Mouse (Mus musculus): ENCODE data around the gene Mpped2. TPM values are rescaled to one million over a fixed set of nuclear protein-coding genes. Genes with fewer than 3 reads are reported as not detected.

Gene Mpped2
- polyA plus RNA-seq, 1 experiment = 7.6 TPM

DNA sequence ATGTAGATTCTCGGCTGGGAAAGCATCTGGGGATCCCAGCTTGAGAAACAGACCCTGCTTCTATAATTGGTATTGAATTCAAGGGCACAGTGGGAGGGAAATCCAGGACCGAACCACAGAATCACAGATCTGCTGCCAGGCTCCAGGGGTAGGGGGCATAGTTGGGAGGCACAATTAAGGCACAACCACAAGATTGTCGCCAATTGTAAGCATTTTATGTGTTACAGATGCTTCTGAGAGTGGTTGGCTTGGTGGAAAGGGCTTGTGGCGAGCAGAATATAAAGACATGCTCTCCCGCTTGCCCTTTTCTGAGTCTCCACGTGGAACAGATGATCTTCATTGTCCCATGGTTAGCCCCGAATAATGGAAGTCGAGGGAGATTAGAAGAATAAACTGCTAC lies 142.3 kb downstream of the Mpped2 start:
- TF ChIP-seq POLR2A (IDR thresholded peaks at IDR 0.05; ENCODE audit: insufficient read depth, low read length) (no peak), EP300 (IDR thresholded peaks at IDR 0.05; ENCODE audit: insufficient read depth, low read depth, low read length) (no peak), CTCF (IDR thresholded peaks at IDR 0.05; ENCODE audit: low read depth, low read length) (no peak)
- H3K27ac ChIP-seq (ENCODE audit: insufficient read depth, low read length) = no peak overlapping the region
- H3K36me3 ChIP-seq (ENCODE audit: control insufficient read depth, insufficient read depth, low read length, poor library complexity, severe bottlenecking) = no peaks in the 10 kb centered on the region
- H3K9ac ChIP-seq (ENCODE audit: low read depth, poor library complexity, severe bottlenecking) = no peak overlapping the region
- no peaks in the 10 kb centered on the region for H3K9me3 ChIP-seq (replicated peaks; ENCODE audit: control insufficient read depth, insufficient read depth, low read length, poor library complexity, severe bottlenecking)
- no peak overlapping the region for H3K4me3 ChIP-seq (ENCODE audit: low read depth, low read length)
- no peaks in the 10 kb centered on the region for H3K27me3 ChIP-seq (ENCODE audit: control insufficient read depth, insufficient read depth, low read length, poor library complexity, severe bottlenecking)
- H3K4me1 ChIP-seq (ENCODE audit: control insufficient read depth, insufficient read depth, low read length) = peaks cover 9% of the 10 kb centered on the region

GRCm38 (mm10) chr2:106837241-106837640 lies 144.2 kb downstream of the Mpped2 start:
- H3K36me3 ChIP-seq (ENCODE audit: control insufficient read depth, insufficient read depth, low read length, poor library complexity, severe bottlenecking) = no peaks in the 10 kb centered on the region
- peaks cover 6% of the 10 kb centered on the region for H3K4me1 ChIP-seq (ENCODE audit: control insufficient read depth, insufficient read depth, low read length)
- no peak overlapping the region for H3K9ac ChIP-seq (ENCODE audit: low read depth, poor library complexity, severe bottlenecking)
- H3K27ac ChIP-seq (ENCODE audit: insufficient read depth, low read length) = no peak overlapping the region
- H3K4me3 ChIP-seq (ENCODE audit: low read depth, low read length) = no peak overlapping the region
- H3K27me3 ChIP-seq (ENCODE audit: control insufficient read depth, insufficient read depth, low read length, poor library complexity, severe bottlenecking) = no peaks in the 10 kb centered on the region
- H3K9me3 ChIP-seq (replicated peaks; ENCODE audit: control insufficient read depth, insufficient read depth, low read length, poor library complexity, severe bottlenecking) = no peaks in the 10 kb centered on the region
- TF ChIP-seq POLR2A (IDR thresholded peaks at IDR 0.05; ENCODE audit: insufficient read depth, low read length) = no peak
- no peak for TF ChIP-seq CTCF (IDR thresholded peaks at IDR 0.05; ENCODE audit: low read depth, low read length)
- TF ChIP-seq EP300 (IDR thresholded peaks at IDR 0.05; ENCODE audit: insufficient read depth, low read depth, low read length) = no peak

DNA sequence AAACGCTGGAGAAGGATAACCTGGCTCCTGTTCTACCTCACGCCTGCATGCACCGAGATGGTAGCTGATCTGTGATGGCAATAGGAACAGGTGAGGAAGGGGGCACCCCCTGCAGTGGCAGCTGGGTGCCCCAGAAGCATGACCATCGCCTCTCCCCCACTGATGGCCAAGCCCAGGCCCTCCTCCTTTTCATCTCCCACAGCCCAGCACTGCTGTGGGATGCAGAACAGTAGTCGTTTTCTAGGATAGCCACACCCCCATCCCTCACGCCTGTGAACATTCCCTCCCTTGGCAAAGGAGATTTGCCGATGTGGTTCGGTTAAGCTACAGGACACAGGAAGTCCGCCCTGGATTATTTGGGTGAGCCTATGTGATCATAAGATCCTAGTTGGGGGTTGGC lies 151.1 kb downstream of the Mpped2 start:
- no peaks in the 10 kb centered on the region for H3K36me3 ChIP-seq (ENCODE audit: control insufficient read depth, insufficient read depth, low read length, poor library complexity, severe bottlenecking)
- no peak overlapping the region for H3K27ac ChIP-seq (ENCODE audit: insufficient read depth, low read length)
- peaks cover 4% of the 10 kb centered on the region for H3K4me1 ChIP-seq (ENCODE audit: control insufficient read depth, insufficient read depth, low read length)
- TF ChIP-seq CTCF (IDR thresholded peaks at IDR 0.05; ENCODE audit: low read depth, low read length) (no peak), EP300 (IDR thresholded peaks at IDR 0.05; ENCODE audit: insufficient read depth, low read depth, low read length) (no peak), POLR2A (IDR thresholded peaks at IDR 0.05; ENCODE audit: insufficient read depth, low read length) (no peak)
- H3K4me3 ChIP-seq (ENCODE audit: low read depth, low read length) = no peak overlapping the region
- H3K9me3 ChIP-seq (replicated peaks; ENCODE audit: control insufficient read depth, insufficient read depth, low read length, poor library complexity, severe bottlenecking) = no peaks in the 10 kb centered on the region
- H3K9ac ChIP-seq (ENCODE audit: low read depth, poor library complexity, severe bottlenecking) = no peak overlapping the region
- H3K27me3 ChIP-seq (ENCODE audit: control insufficient read depth, insufficient read depth, low read length, poor library complexity, severe bottlenecking) = no peaks in the 10 kb centered on the region

GRCm38 (mm10) chr2:106844766-106845678 lies 152.0 kb downstream of the Mpped2 start:
- Histone ChIP-seq H3K4me3 (ENCODE audit: low read depth, low read length) (no peak overlapping the region), H3K27me3 (ENCODE audit: control insufficient read depth, insufficient read depth, low read length, poor library complexity, severe bottlenecking) (no peaks in the 10 kb centered on the region), H3K9ac (ENCODE audit: low read depth, poor library complexity, severe bottlenecking) (no peak overlapping the region), H3K9me3 (replicated peaks; ENCODE audit: control insufficient read depth, insufficient read depth, low read length, poor library complexity, severe bottlenecking) (no peaks in the 10 kb centered on the region), H3K4me1 (ENCODE audit: control insufficient read depth, insufficient read depth, low read length) (peaks cover 4% of the 10 kb centered on the region), H3K27ac (ENCODE audit: insufficient read depth, low read length) (no peak overlapping the region), H3K36me3 (ENCODE audit: control insufficient read depth, insufficient read depth, low read length, poor library complexity, severe bottlenecking) (no peaks in the 10 kb centered on the region)
- TF ChIP-seq POLR2A (IDR thresholded peaks at IDR 0.05; ENCODE audit: insufficient read depth, low read length) (no peak), EP300 (IDR thresholded peaks at IDR 0.05; ENCODE audit: insufficient read depth, low read depth, low read length) (no peak)

DNA sequence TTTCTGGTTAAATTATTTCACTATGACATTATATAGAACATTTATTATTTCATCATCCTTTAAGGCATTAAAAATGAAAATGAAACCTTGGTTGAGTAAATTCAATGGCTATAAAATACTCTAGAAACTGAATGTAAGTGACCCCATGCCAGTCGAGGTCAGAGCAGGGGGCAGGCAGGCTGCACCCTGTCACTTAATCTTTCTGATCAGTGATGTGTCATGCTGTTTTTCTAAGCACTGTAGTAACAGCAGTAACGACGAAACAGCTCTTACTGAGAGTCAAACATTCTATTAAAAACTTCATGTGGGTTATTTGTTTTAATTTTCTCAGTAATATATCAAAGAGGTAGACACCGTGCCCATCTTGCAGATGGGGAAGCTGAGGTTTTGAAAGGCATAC lies 153.4 kb downstream of the Mpped2 start:
- no peak overlapping the region for H3K9ac ChIP-seq (ENCODE audit: low read depth, poor library complexity, severe bottlenecking)
- H3K4me3 ChIP-seq (ENCODE audit: low read depth, low read length) = no peak overlapping the region
- H3K27ac ChIP-seq (ENCODE audit: insufficient read depth, low read length) = no peak overlapping the region
- no peaks in the 10 kb centered on the region for H3K27me3 ChIP-seq (ENCODE audit: control insufficient read depth, insufficient read depth, low read length, poor library complexity, severe bottlenecking)
- H3K36me3 ChIP-seq (ENCODE audit: control insufficient read depth, insufficient read depth, low read length, poor library complexity, severe bottlenecking) = no peaks in the 10 kb centered on the region
- no peak for TF ChIP-seq CTCF (IDR thresholded peaks at IDR 0.05; ENCODE audit: low read depth, low read length)
- peaks cover 4% of the 10 kb centered on the region for H3K4me1 ChIP-seq (ENCODE audit: control insufficient read depth, insufficient read depth, low read length)
- no peaks in the 10 kb centered on the region for H3K9me3 ChIP-seq (replicated peaks; ENCODE audit: control insufficient read depth, insufficient read depth, low read length, poor library complexity, severe bottlenecking)

DNA sequence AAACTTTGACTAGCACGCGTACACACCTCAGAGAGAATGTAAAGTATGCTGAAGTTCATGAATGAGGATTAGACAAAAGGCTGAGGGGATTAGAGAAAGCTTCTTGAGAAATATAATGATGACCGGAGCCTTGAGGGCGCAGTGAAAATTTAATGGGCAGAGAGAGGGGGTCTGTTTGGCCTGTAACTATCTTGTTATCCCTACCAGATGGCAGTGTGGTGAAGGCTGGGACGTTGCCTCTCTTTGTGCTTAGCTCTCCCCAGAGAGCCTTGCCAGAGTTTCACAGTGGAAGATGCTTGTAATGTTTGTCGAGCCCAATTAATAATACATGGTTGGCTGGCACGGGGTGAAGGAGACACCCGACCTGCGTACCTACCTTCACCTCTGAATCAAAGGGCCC lies 156.3 kb downstream of the Mpped2 start:
- Histone ChIP-seq H3K9me3 (replicated peaks; ENCODE audit: control insufficient read depth, insufficient read depth, low read length, poor library complexity, severe bottlenecking) (no peaks in the 10 kb centered on the region), H3K4me1 (ENCODE audit: control insufficient read depth, insufficient read depth, low read length) (peaks cover 4% of the 10 kb centered on the region), H3K27ac (ENCODE audit: insufficient read depth, low read length) (no peak overlapping the region), H3K4me3 (ENCODE audit: low read depth, low read length) (no peak overlapping the region), H3K9ac (ENCODE audit: low read depth, poor library complexity, severe bottlenecking) (no peak overlapping the region), H3K27me3 (ENCODE audit: control insufficient read depth, insufficient read depth, low read length, poor library complexity, severe bottlenecking) (no peaks in the 10 kb centered on the region), H3K36me3 (ENCODE audit: control insufficient read depth, insufficient read depth, low read length, poor library complexity, severe bottlenecking) (no peaks in the 10 kb centered on the region)
- TF ChIP-seq CTCF (IDR thresholded peaks at IDR 0.05; ENCODE audit: low read depth, low read length) = no peak
- TF ChIP-seq EP300 (IDR thresholded peaks at IDR 0.05; ENCODE audit: insufficient read depth, low read depth, low read length) = no peak
- TF ChIP-seq POLR2A (IDR thresholded peaks at IDR 0.05; ENCODE audit: insufficient read depth, low read length) = no peak
